Mouse (Mus musculus) layer of hippocampus, postnatal 14 days (tissue): ENCODE data around the gene Zfp1. TPM values are rescaled to one million over a fixed set of nuclear protein-coding genes. Genes with fewer than 3 reads are reported as not detected.
A peak's percentile ranks its signal among the peaks of the same experiment; 100 is the strongest.

Source experiments
- DNase-seq, 2 experiments: peaks; one replicate each; pipeline ENCODE4 v3.0.0; 2021 to 2022; ENCODE audit warnings: low spot score in 2 of 2, mixed read lengths in 1 of 2
- total RNA-seq, 2 experiments: library from RNA; stranded (reverse); gene quantifications; 2 replicates each; pipeline ENCODE4 v1.2.3; 2021

Gene Zfp1
- total RNA-seq, 2 experiments from 2014 or later, result 21.2 to 22.7 TPM

GRCm38 (mm10) chr8:111658819-111659423 lies 15.7 kb downstream of the Zfp1 start:
- DNase-seq, result no peak

- peak; percentile 52 to 71 for DNase-seq
Measured at GRCm38 (mm10) chr8:111662473-111662872, 19.3 kb downstream of the Zfp1 start.

- no peak for DNase-seq
Measured at GRCm38 (mm10) chr8:111666751-111667150, 23.6 kb downstream of the Zfp1 start.

- no peak for DNase-seq
Measured at GRCm38 (mm10) chr8:111676237-111676636, 33.0 kb downstream of the Zfp1 start.

GRCm38 (mm10) chr8:111678111-111678510 lies 34.9 kb downstream of the Zfp1 start:
- peak; percentile 46 to 77 for DNase-seq

- DNase-seq, result peak; percentile 14 to 58
Measured at GRCm38 (mm10) chr8:111678848-111679247, 35.6 kb downstream of the Zfp1 start.

GRCm38 (mm10) chr8:111680423-111681028 lies 37.3 kb downstream of the Zfp1 start:
- no peak for DNase-seq

GRCm38 (mm10) chr8:111681153-111681552 lies 38.0 kb downstream of the Zfp1 start:
- DNase-seq, result no peak

- DNase-seq, result no peak
Measured at GRCm38 (mm10) chr8:111682521-111682920, 39.3 kb downstream of the Zfp1 start.

GRCm38 (mm10) chr8:111686881-111687280 lies 43.7 kb downstream of the Zfp1 start:
- DNase-seq, result no peak

- DNase-seq, result no peak
Measured at GRCm38 (mm10) chr8:111690960-111691445, 47.8 kb downstream of the Zfp1 start, which contains the start of gene Ctrb1. Gene Ctrb1, minus strand, starts transcription at chr8:111691010.

GRCm38 (mm10) chr8:111693261-111693741 lies 50.1 kb downstream of the Zfp1 start:
- no peak for DNase-seq

- DNase-seq, result no peak
Measured at GRCm38 (mm10) chr8:111695441-111695840, 52.2 kb downstream of the Zfp1 start.

- DNase-seq, result no peak
Measured at GRCm38 (mm10) chr8:111697655-111698054, 54.5 kb downstream of the Zfp1 start.

- no peak for DNase-seq
Measured at GRCm38 (mm10) chr8:111699035-111699434, 55.8 kb downstream of the Zfp1 start.

- no peak for DNase-seq
Measured at GRCm38 (mm10) chr8:111700201-111700600, 57.0 kb downstream of the Zfp1 start.

GRCm38 (mm10) chr8:111700740-111701139 lies 57.5 kb downstream of the Zfp1 start:
- DNase-seq, result no peak

GRCm38 (mm10) chr8:111701380-111701779 lies 58.2 kb downstream of the Zfp1 start:
- no peak for DNase-seq

GRCm38 (mm10) chr8:111704585-111704984 lies 61.4 kb downstream of the Zfp1 start:
- DNase-seq, result no peak

- no peak for DNase-seq
Measured at GRCm38 (mm10) chr8:111705222-111705621, 62.0 kb downstream of the Zfp1 start.

GRCm38 (mm10) chr8:111705699-111706098 lies 62.5 kb downstream of the Zfp1 start:
- no peak for DNase-seq

GRCm38 (mm10) chr8:111708265-111708664 lies 65.1 kb downstream of the Zfp1 start:
- no peak for DNase-seq

GRCm38 (mm10) chr8:111709223-111709622 lies 66.0 kb downstream of the Zfp1 start:
- DNase-seq, result no peak
